Mouse (Mus musculus) bone marrow macrophage, adult 2 months (primary cell): ENCODE results near the gene Tpst1.

ENCODE experiments used
- CTCF ChIP-seq: IDR thresholded peaks from 2 replicates; pipeline ENCODE4 v1.5.1; 2012; ENCODE audit warnings: low read depth, mild to moderate bottlenecking, low read length, moderate library complexity
- POLR2A ChIP-seq: IDR thresholded peaks from 2 replicates; pipeline ENCODE4 v1.6.1; 2012; ENCODE audit warnings: mild to moderate bottlenecking, low read depth, low read length, borderline replicate concordance

DNA sequence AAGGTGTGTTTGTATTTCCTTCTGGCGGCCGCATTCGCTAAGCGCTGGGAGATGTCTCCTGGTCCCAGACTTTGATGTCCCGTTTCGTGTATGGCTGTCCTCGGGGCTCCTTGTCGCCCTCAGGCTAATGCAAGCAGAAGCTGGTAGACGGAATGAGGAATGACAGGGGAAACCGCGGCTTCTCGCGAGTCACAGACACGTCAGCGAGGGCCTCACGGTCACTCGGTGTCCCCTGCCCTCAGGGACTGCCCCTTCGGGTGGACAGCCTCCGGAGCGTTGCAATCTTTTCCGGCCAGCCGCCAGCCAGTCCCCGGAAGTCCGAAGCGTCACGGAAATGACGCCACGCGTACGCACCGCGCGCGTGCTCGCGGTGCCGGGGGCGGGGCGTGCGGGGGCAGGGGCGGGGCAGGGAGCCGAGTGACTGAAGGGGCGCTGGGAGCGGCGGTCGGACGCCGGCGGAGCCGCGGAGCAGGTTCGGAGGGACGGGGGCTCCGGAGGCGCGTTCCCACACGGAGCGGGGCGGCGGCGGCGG lies 98.4 kb downstream of the Tpst1 start, which contains the start of gene Rabgef1:
- TF ChIP-seq POLR2A (no peak; the same call in 1 of the 2 replicates), CTCF (no peak)
